Mouse (Mus musculus) limb, embryonic 14.5 days (tissue): ENCODE measurements around the gene Snrnp27. TPM values are rescaled to one million over a fixed set of nuclear protein-coding genes. Genes with fewer than 3 reads are reported as not detected.

Experiments used
- ATAC-seq: fragments of 200-750 bp; cut with Nextera tagmentation; 2 replicates; pipeline ENCODE4 v1.8.0; 2017; ENCODE audit warnings: low read depth, moderate number of reproducible peaks, moderate TSS enrichment; ENCODE audit not compliant: low FRiP score
- DNase-seq: peaks from one replicate; pipeline ENCODE4 v3.0.0-alpha.2; 2015; ENCODE audit warnings: low spot score
- H3K27ac ChIP-seq: fragments of 300-500 bp; sonication (generic); replicated peaks from 2 replicates; pipeline ENCODE4 v1.5.1; 2014; ENCODE audit warnings: low read depth, mild to moderate bottlenecking, low read length, moderate library complexity, mixed read lengths
- H3K27me3 ChIP-seq: fragments of 300-500 bp; sonication (generic); 2 replicates; pipeline ENCODE4 v1.6.1; 2014; ENCODE audit warnings: low read length, mixed read lengths; ENCODE audit not compliant: control insufficient read depth, insufficient read depth
- H3K36me3 ChIP-seq: fragments of 300-500 bp; sonication (generic); 2 replicates; pipeline ENCODE4 v1.6.1; 2014; ENCODE audit warnings: mild to moderate bottlenecking, low read length, moderate library complexity, mixed read lengths; ENCODE audit not compliant: control insufficient read depth, insufficient read depth
- H3K4me1 ChIP-seq: fragments of 300-500 bp; sonication (generic); 2 replicates; pipeline ENCODE4 v1.6.1; 2014; ENCODE audit warnings: antibody characterized with exemption, low read length, mixed read lengths; ENCODE audit not compliant: control insufficient read depth, insufficient read depth
- H3K4me2 ChIP-seq: fragments of 300-500 bp; sonication (generic); replicated peaks from 2 replicates; pipeline ENCODE4 v1.6.1; 2014; ENCODE audit warnings: low read depth, mild to moderate bottlenecking, low read length, moderate library complexity; ENCODE audit not compliant: severe bottlenecking
- H3K4me3 ChIP-seq: fragments of 300-500 bp; sonication (generic); replicated peaks from 2 replicates; pipeline ENCODE4 v1.5.1; 2014; ENCODE audit warnings: low read length
- H3K9ac ChIP-seq: fragments of 300-500 bp; sonication (generic); 2 replicates; pipeline ENCODE4 v1.6.1; 2014; ENCODE audit warnings: mild to moderate bottlenecking, low read depth, low read length, moderate library complexity; ENCODE audit not compliant: severe bottlenecking
- H3K9me3 ChIP-seq: fragments of 300-500 bp; sonication (generic); 2 replicates; pipeline ENCODE4 v1.6.1; 2016; ENCODE audit warnings: low read length; ENCODE audit not compliant: control insufficient read depth
- POLR2A ChIP-seq: fragments of 200-500 bp; IDR thresholded peaks from 2 replicates; pipeline ENCODE4 v1.8.0; 2012; ENCODE audit warnings: inconsistent platforms, mild to moderate bottlenecking, moderate library complexity, borderline replicate concordance; ENCODE audit not compliant: insufficient read depth, insufficient read length; ENCODE audit errors: extremely low read depth
- WGBS: fragments of 180-500 bp; shearing (Covaris S2); extraction: QIAGEN DNeasy Blood & Tissue Kit; methylation state at CpG from one replicate; pipeline ENCODE4 v1.1.7; 2014; 5-methylcytosine and 5-hydroxymethylcytosine counted together
- polyA plus RNA-seq, 2 experiments: library from polyadenylated mRNA; depleted of rRNA in 1 of 2; stranded (reverse) in 1 of 2; unstranded in 1 of 2; fragments of >200 nt; fragmentation: Nextera tagmentation in 1 of 2; extraction: Ambion mirVana in 1 of 2; gene quantifications; 2 replicates each; pipeline versions ENCODE4 v1.2.1 to v1.2.3; 2012 to 2014

The Snrnp27 gene
- 37.4 and 64.8 TPM in 2 replicates for polyA plus RNA-seq (2012; rRNA removed)
- polyA plus RNA-seq (2014; fragmentation: Nextera tagmentation; extraction: Ambion mirVana): 115 and 117 TPM in 2 replicates

DNA sequence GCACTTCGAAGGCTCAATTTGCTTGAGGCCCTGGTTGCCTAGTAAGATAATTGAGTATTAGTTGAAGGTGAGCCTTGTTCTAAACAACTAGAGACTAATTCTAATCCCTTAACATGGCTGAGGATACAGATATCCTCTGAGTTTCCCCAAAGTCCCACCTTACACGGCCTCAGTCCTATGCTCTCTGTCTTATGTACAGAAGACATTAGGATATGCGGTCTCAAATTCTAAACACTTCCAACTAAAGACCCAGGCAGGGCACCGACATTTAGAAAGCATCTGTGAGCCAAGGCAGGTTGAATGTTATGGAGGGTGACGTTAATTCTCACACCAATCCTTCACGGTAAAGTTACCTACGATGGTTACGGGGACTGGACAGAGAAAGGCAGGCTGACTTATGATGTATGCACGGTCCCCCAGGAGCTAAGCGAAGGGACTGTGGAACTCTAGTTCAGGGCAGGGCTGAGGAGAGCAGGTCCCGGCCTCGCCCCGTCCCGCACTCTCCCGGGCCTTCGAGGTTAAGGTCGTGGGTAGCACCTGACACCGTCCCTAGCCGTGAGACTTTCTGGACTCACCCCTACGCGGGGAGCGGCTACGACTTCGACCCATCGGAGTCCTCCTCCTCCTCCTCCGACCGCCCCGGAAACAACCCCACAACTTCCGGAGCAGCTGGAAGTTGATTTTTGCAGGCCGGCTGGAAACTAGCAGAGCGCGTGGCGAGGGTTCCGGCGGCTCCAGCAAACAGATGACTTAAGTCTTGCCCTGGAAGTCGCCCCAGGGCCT is at the start of gene Snrnp27:
Gene Snrnp27 (minus strand): TSS at position 651 of the 783 bp plus-strand sequence.
- 2% methylated on average over 36 of the region's 36 CpGs for WGBS
- Histone ChIP-seq H3K27me3 (no peaks in the 10 kb centered on the region), H3K4me2 (peak within 1 kb of the TSS; percentile 76), H3K4me1 (peaks cover 4% of the 10 kb centered on the region; the same call in 1 of the 2 replicates), H3K4me3 (peak within 1 kb of the TSS; percentile 83), H3K9me3 (no peaks in the 10 kb centered on the region), H3K36me3 (peaks cover 36% of the 10 kb centered on the region), H3K27ac (peak within 1 kb of the TSS; percentile 67), H3K9ac (peak within 1 kb of the TSS; percentile 82)
- ATAC-seq (peak; percentile 92), DNase-seq (peak; percentile 87)
- TF ChIP-seq POLR2A: peak; percentile 85; the same call in 1 of the 2 replicates

DNA sequence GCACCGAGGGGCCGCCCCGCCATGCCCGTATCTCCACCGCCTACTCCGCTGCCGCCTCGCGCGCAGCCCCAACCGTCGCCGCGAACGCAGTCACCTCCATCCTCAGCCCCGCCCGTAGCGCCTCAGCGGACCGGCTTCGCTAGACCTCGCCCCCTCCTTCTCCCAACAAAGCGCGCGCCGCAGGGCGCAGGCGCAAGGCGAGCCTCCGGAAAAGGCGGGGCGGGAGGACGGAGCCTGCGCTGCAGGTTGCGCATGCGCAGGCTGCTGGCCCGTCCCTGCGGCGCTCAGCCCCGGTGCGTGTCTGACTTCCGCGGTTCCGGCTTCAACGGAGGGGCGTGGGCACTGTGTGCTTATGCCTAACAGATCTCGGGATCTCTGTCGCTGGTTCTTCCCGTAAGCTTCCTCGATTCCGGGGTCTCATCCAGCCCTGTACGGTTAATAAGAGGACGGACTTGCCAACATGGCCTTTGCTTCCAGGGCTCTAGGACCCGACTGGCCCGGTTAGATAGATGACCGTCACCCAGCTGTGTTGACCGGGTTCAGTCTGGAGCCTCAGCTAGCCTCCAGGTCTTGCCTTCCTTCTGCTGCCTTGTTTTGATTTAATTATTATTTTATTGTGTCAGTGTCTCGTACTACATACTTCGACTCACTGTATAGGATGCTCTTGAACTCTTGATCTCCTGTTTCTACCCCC is 49.0 kb upstream of the Snrnp27 start, which contains the start of gene Gmcl1:
Gene Gmcl1 (minus strand): TSS at position 201 of the 694 bp plus-strand sequence.
- under 1% methylated on average over 49 of the region's 59 CpGs for WGBS
- Histone ChIP-seq H3K9ac (peak within 1 kb of the TSS; percentile 84), H3K9me3 (no peaks in the 10 kb centered on the region), H3K27ac (peak within 1 kb of the TSS; percentile 52; the same call in 1 of the 2 replicates), H3K4me1 (peaks cover 10% of the 10 kb centered on the region; the same call in 1 of the 2 replicates), H3K4me2 (peak within 1 kb of the TSS; percentile 94), H3K36me3 (no peaks in the 10 kb centered on the region), H3K4me3 (peak within 1 kb of the TSS; percentile 97), H3K27me3 (no peaks in the 10 kb centered on the region)
- ATAC-seq (peak; percentile 94), DNase-seq (peak; percentile 96)
- peak; percentile 75; the same call in 1 of the 2 replicates for TF ChIP-seq POLR2A

DNA sequence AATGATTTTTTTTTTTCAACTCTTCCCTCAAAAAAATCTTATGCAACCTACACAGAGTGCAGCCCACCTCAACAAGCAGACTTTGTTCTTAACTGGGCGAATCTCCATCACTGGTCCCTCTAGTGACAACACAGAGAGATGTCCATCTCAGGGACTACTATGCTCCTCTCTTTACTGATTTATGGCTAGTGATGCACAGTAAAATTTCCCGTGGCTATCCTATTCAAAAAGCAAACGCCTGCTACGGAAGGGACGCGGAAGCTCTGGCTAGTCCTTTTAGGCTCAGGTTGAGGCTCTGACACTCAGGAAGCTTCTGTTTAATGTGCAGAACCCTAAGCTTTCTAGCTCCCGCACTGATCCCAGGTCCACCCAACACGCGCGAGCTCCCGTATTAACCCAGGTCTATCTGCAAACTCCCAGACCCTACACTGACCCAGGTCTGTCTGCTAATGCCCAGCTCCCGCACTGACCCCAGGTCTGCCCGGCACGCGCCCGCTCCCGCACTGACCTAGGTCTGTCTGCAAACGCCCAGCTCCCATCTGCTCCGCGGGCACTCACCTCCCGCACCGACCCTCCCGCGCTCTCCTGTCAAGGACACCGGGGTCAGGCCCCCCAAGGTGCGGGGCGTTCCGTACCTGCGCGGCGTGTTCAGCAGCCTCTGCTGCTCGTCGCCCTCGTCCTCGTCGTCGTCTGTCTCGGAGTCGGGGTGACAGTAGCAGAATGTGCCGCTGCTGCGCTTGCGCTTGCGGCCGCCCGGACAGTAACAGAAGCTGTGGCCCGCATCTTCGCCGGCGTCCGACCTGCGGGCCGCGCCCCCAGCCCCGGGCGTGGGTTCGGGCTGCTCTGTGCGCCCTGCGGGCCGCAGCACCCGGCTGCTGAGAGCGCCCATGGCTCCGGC is 48.2 kb upstream of the Snrnp27 start:
- peak; percentile 46 for ATAC-seq
- WGBS: under 1% methylated on average over 52 of the region's 62 CpGs

DNA sequence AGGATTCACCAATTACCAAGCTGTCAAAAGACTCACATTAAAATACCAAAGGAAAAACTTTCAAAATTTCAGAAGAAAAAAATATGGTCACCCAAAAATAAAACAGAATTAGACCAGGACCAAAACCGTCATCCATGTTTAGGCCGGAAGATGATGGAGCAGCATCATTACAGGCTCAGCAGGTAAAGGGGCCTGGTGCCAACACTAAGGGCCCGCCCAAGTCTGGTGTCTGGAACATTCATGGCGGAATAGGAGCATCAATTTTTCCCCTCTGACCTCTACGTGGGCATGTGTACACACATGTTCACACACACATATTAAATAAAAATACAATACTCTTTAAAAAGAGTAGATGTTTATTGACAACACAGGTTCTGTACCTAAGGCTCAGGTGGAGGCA is 44.4 kb upstream of the Snrnp27 start:
- ATAC-seq: no peak
- H3K4me3 ChIP-seq: no peak overlapping the region
- DNase-seq: no peak
- H3K9ac ChIP-seq: no peak overlapping the region
- peaks cover 12% of the 10 kb centered on the region for H3K36me3 ChIP-seq
- H3K4me1 ChIP-seq: peaks cover 5% of the 10 kb centered on the region; the same call in 1 of the 2 replicates
- H3K9me3 ChIP-seq: no peaks in the 10 kb centered on the region
- TF ChIP-seq POLR2A: no peak
- no peak overlapping the region for H3K27ac ChIP-seq
- H3K27me3 ChIP-seq: no peaks in the 10 kb centered on the region
- WGBS: 94% methylated on average over 5 of the region's 5 CpGs
- no peak overlapping the region for H3K4me2 ChIP-seq

More for the DNA sequence above, 48.2 kb upstream of the Snrnp27 start:
- peak overlapping the region; percentile 94 for H3K4me2 ChIP-seq
- peaks cover 1% of the 10 kb centered on the region for H3K36me3 ChIP-seq
- no peaks in the 10 kb centered on the region for H3K27me3 ChIP-seq
- no peaks in the 10 kb centered on the region for H3K9me3 ChIP-seq
- peak overlapping the region; percentile 97 for H3K4me3 ChIP-seq
- no peak for TF ChIP-seq POLR2A
- H3K9ac ChIP-seq: peak overlapping the region; percentile 84
- H3K27ac ChIP-seq: peak overlapping the region; percentile 52; the same call in 1 of the 2 replicates
- H3K4me1 ChIP-seq: peaks cover 10% of the 10 kb centered on the region; the same call in 1 of the 2 replicates
- DNase-seq: no peak
